Mouse (Mus musculus) liver, embryonic 12.5 days (tissue): ENCODE results near the gene Slc6a6. TPM values are rescaled to one million over a fixed set of nuclear protein-coding genes. Genes with fewer than 3 reads are reported as not detected.

Experiments used
- ATAC-seq: fragments of 200-750 bp; cut with Nextera tagmentation; 2 replicates; pipeline ENCODE4 v1.8.0; 2017; ENCODE audit warnings: moderate number of reproducible peaks, mild to moderate bottlenecking, moderate library complexity
- H3K27ac ChIP-seq: fragments of 300-500 bp; sonication (generic); 2 replicates; pipeline ENCODE4 v1.5.1; 2016; ENCODE audit warnings: mild to moderate bottlenecking
- H3K27me3 ChIP-seq: fragments of 300-500 bp; sonication (generic); replicated peaks from 2 replicates; pipeline ENCODE4 v1.6.1; 2016; ENCODE audit warnings: mild to moderate bottlenecking, moderate library complexity
- H3K36me3 ChIP-seq: fragments of 300-500 bp; sonication (generic); 2 replicates; pipeline ENCODE4 v1.6.1; 2016; ENCODE audit warnings: mild to moderate bottlenecking, moderate library complexity
- H3K4me1 ChIP-seq: fragments of 300-500 bp; sonication (generic); 2 replicates; pipeline ENCODE4 v1.6.1; 2016
- H3K4me2 ChIP-seq: fragments of 300-500 bp; sonication (generic); 2 replicates; pipeline ENCODE4 v1.6.1; 2016; ENCODE audit warnings: mild to moderate bottlenecking, moderate library complexity
- H3K4me3 ChIP-seq: fragments of 300-500 bp; sonication (generic); 2 replicates; pipeline ENCODE4 v1.5.1; 2016; ENCODE audit warnings: mild to moderate bottlenecking, moderate library complexity
- H3K9ac ChIP-seq: fragments of 300-500 bp; sonication (generic); 2 replicates; pipeline ENCODE4 v1.6.1; 2016; ENCODE audit warnings: mild to moderate bottlenecking, moderate library complexity
- H3K9me3 ChIP-seq: fragments of 300-500 bp; sonication (generic); replicated peaks from 2 replicates; pipeline ENCODE4 v1.6.1; 2016; ENCODE audit warnings: mild to moderate bottlenecking, moderate library complexity
- WGBS: fragments of 180-500 bp; shearing (Covaris S2); methylation state at CpG from one replicate; pipeline ENCODE4 v1.1.7; 2016; ENCODE audit not compliant: insufficient replicate concordance; 5-methylcytosine and 5-hydroxymethylcytosine counted together
- polyA plus RNA-seq: library from polyadenylated mRNA; unstranded; fragments of >200 nt; fragmentation: Nextera tagmentation; extraction: Ambion mirVana; gene quantifications from 2 replicates; pipeline ENCODE4 v1.2.1, GENCODE M21; 2016

Slc6a6 gene
- polyA plus RNA-seq, 1 experiment from 2014 or later: 24.9 TPM

DNA sequence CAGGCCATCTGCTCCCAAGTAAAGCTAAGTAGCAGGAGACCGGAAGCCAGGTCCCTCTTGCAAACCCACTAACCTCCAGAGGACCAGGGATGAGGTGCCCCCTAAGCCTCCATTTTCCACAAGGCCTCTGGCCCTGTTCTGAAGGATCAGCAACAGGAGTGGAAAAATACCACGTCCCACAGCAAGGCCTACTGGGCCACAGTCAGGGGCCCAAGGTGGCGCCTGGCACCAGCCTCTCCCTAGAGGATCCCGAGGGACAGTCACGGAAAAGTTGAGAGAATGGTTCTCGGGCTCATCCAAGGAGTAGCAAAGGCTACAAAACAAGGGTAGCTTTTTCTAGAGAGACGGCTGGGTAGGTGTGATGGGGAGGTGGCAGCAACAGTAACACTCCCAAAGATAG lies 53.6 kb downstream of the Slc6a6 start:
- 86% methylated on average over 7 of the region's 7 CpGs for WGBS
- no peak for ATAC-seq
- no peak overlapping the region for H3K27ac ChIP-seq

DNA sequence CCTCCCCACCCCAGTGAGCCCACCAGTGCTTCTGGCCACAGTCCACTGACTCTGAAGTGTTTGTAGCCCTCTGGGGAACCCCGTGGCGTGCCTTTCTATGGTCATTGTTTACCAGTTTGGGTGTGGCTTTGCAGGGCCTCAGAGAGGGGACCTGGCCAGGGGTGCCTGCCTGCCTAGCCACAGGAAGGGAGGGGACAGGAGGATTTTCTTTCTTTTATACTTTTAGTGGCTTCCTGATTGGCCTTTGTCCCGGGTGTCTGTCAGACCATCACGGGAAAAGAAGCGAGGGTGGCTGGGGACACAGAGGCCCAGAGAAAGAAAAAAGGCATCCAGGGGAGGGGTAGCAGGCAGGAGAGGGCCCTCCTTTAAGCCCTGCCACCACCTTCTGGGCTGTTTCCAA lies 54.2 kb downstream of the Slc6a6 start:
- Histone ChIP-seq H3K4me1 (peaks cover 11% of the 10 kb centered on the region), H3K4me2 (no peak overlapping the region), H3K27ac (no peak overlapping the region), H3K9me3 (no peaks in the 10 kb centered on the region), H3K27me3 (no peaks in the 10 kb centered on the region), H3K9ac (no peak overlapping the region), H3K36me3 (peaks cover 94% of the 10 kb centered on the region), H3K4me3 (no peak overlapping the region)
- 66% methylated on average over 5 of the region's 5 CpGs for WGBS
- ATAC-seq: no peak

More for the DNA sequence above, 53.6 kb downstream of the Slc6a6 start:
- H3K9me3 ChIP-seq: no peaks in the 10 kb centered on the region
- H3K4me2 ChIP-seq: no peak overlapping the region
- H3K27me3 ChIP-seq: no peaks in the 10 kb centered on the region
- H3K9ac ChIP-seq: no peak overlapping the region
- no peak overlapping the region for H3K4me3 ChIP-seq
- peaks cover 94% of the 10 kb centered on the region for H3K36me3 ChIP-seq
- peaks cover 11% of the 10 kb centered on the region for H3K4me1 ChIP-seq

DNA sequence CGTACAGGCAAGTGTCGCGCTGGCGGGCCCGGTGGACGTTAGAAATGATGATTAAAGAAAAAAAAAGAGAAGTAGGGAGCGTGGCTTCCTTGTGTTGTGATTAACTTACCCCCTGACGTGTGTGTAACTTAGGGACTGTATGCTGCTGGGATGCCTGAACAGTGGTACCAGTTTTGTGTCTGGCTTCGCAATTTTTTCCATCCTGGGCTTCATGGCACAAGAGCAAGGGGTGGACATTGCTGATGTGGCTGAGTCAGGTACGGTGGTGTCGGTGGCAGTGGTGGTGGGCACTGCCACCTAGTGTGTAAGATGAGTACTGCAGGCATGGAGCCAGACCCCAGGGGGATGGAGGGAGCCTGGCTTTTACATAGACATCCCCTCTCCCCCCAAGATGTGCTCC lies 57.2 kb downstream of the Slc6a6 start:
- Histone ChIP-seq H3K4me2 (no peak overlapping the region), H3K27me3 (no peaks in the 10 kb centered on the region), H3K4me1 (peaks cover 11% of the 10 kb centered on the region), H3K36me3 (peaks cover 89% of the 10 kb centered on the region), H3K4me3 (no peak overlapping the region), H3K9ac (no peak overlapping the region), H3K27ac (no peak overlapping the region), H3K9me3 (no peaks in the 10 kb centered on the region)
- 58% methylated on average over 11 of the region's 11 CpGs for WGBS
- ATAC-seq: peak; percentile 42; the same call in 1 of the 2 replicates

DNA sequence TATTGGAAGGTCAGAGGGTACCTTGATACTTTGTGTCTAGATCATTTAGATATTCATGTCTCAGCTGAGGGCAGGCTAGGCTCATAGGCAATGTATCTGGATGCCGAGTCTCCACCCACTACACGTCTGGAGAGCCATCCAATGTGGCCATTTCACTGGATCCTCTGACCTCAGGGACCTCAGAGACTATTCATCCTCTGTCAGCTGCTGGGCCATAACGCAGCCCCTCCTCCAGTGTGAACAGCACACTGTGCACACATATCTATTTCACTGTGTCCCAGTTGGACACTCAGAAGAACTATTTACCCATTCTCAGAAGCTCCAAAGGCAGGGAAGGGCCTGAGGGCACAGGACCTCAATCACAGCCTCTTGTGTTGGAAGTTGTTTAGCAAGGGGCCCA lies 58.6 kb downstream of the Slc6a6 start:
- H3K4me2 ChIP-seq: no peak overlapping the region
- H3K4me1 ChIP-seq: peaks cover 11% of the 10 kb centered on the region
- H3K4me3 ChIP-seq: no peak overlapping the region
- H3K9ac ChIP-seq: no peak overlapping the region
- peaks cover 89% of the 10 kb centered on the region for H3K36me3 ChIP-seq
- no peaks in the 10 kb centered on the region for H3K27me3 ChIP-seq
- no peak overlapping the region for H3K27ac ChIP-seq
- ATAC-seq: no peak
- no peaks in the 10 kb centered on the region for H3K9me3 ChIP-seq
- WGBS: 64% methylated on average over 3 of the region's 3 CpGs

DNA sequence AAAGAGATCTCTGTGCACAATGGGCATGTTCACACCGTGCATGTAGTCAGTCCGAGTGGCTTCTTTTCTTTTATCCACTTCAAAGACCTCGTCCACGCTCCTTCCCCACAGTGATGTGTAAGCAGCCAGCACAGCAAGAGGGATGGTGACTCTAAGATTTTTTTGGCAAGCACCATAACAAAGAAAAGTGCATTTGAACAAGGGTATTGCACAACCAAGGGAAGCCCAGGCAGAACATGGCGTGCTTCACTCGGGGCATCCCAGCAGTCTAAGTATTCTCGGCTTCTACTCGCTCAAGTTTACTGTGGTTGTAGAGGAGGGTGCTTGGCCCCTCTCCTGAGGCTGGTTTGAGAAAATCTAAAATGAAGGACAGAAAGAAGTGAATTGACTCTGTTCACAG lies 59.1 kb downstream of the Slc6a6 start:
- Histone ChIP-seq H3K4me1 (peaks cover 8% of the 10 kb centered on the region; the same call in 1 of the 2 replicates), H3K4me3 (no peak overlapping the region), H3K9me3 (no peaks in the 10 kb centered on the region), H3K9ac (no peak overlapping the region), H3K27ac (no peak overlapping the region), H3K36me3 (peaks cover 90% of the 10 kb centered on the region), H3K27me3 (no peaks in the 10 kb centered on the region), H3K4me2 (no peak overlapping the region)
- no peak for ATAC-seq
- WGBS: 80% methylated on average over 8 of the region's 8 CpGs

DNA sequence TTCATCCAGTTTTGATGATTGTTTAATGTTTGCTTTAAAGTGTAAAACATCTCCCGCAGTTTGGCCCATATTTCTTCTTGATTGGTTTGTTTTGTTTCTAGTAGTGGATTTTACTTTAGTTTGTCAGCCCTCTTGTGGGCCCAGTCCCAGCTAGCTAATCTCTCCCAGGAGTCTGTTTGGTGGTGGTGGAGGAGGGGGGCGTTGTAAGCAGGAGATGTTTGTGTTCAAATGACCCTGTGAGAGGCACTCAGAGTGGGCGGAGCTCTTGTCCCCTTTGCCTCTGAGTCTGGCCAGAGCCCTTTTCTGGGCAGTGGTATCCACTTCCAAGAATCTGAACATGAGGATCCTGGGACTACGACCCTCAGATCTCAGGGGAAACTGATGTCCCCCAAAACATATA lies 60.0 kb downstream of the Slc6a6 start:
- no peak overlapping the region for H3K27ac ChIP-seq
- no peaks in the 10 kb centered on the region for H3K27me3 ChIP-seq
- no peak overlapping the region for H3K4me2 ChIP-seq
- WGBS: 68% methylated on average over 4 of the region's 4 CpGs
- ATAC-seq: no peak
- peaks cover 90% of the 10 kb centered on the region for H3K36me3 ChIP-seq
- H3K9me3 ChIP-seq: no peaks in the 10 kb centered on the region
- no peaks in the 10 kb centered on the region for H3K4me1 ChIP-seq
- no peak overlapping the region for H3K4me3 ChIP-seq
- H3K9ac ChIP-seq: no peak overlapping the region

DNA sequence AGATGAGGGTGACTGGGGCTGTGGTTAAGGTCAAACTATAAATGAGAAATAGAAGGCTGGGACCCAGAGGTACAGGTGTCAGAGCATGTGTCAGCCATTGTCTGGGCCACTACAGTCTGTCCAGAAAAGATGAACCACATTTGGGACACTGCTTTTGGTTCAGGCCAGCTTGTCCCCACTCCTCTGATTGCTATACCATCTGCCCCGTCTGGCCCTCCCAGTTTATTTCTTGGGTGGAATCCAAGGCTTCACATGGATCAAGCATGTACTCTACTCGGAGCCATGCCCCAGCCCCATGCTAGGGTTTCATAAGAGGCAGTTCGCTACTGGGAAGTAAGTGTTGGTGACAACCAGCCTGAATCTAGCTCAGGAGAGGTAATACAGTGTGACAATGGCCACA lies 61.4 kb downstream of the Slc6a6 start:
- Histone ChIP-seq H3K27ac (no peak overlapping the region), H3K4me1 (no peaks in the 10 kb centered on the region), H3K4me3 (no peak overlapping the region), H3K27me3 (no peaks in the 10 kb centered on the region), H3K4me2 (no peak overlapping the region), H3K9me3 (no peaks in the 10 kb centered on the region), H3K9ac (no peak overlapping the region), H3K36me3 (peaks cover 88% of the 10 kb centered on the region)
- WGBS: 78% methylated on average over 3 of the region's 3 CpGs
- ATAC-seq: no peak

DNA sequence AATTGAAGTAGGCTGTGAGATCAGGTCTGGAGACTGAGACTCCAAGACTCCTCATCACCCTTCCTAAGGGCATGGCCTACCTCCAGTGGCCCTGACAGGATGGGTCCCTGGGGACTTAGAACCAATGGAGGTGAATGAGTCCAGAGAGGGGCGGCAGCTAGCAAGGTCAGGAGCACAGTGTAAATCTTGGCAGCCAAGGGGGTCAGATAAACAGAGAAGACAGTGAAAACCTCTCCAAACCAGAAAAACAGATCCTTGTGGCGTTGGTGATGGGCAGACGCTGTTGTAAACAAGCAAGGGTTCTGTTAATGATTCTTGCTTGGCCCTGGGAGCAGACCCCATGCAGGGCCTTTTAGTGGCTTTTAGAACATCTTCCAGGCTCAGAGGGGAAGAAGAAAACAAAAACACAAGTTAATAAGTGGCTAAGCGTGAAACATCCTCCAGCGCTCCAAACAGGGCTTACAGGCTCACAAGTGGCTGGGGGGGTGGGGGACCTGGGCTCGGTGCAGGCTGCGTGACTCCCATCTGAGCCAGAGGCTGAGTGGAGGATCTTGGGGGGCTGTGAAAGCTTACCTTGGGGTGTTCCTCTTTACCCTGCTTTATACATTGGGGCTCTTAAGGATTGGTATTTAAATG lies 62.2 kb downstream of the Slc6a6 start:
- Histone ChIP-seq H3K27ac (no peak overlapping the region), H3K9me3 (no peaks in the 10 kb centered on the region), H3K27me3 (no peaks in the 10 kb centered on the region), H3K4me3 (no peak overlapping the region), H3K36me3 (peaks cover 89% of the 10 kb centered on the region), H3K4me2 (no peak overlapping the region), H3K9ac (no peak overlapping the region), H3K4me1 (no peaks in the 10 kb centered on the region)
- no peak for ATAC-seq
- WGBS: 84% methylated on average over 7 of the region's 7 CpGs

DNA sequence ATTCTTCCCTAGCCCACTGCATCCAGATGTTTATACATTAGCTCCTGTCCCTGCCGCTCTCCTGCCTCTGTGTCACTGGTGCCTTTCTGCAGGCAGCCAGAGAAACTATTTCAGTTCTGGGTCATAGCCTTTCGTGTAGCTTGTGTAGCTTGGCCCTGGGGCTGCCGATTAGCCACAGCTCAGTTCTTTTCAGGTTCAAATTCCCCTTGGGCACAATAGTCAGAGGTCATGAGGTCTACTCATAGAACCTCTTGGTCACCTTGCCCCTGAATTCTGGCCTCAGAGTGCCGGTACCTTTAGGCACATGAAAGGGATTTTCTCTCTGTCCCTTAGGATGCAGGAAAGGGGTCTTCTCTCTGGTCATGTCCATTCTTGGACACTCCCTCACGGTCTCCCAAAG lies 62.9 kb downstream of the Slc6a6 start:
- H3K9me3 ChIP-seq: no peaks in the 10 kb centered on the region
- H3K27ac ChIP-seq: no peak overlapping the region
- H3K4me1 ChIP-seq: no peaks in the 10 kb centered on the region
- H3K4me3 ChIP-seq: no peak overlapping the region
- WGBS: 81% methylated on average over 5 of the region's 5 CpGs
- no peak for ATAC-seq
- no peak overlapping the region for H3K4me2 ChIP-seq
- H3K9ac ChIP-seq: no peak overlapping the region
- H3K27me3 ChIP-seq: no peaks in the 10 kb centered on the region
- peaks cover 90% of the 10 kb centered on the region for H3K36me3 ChIP-seq

DNA sequence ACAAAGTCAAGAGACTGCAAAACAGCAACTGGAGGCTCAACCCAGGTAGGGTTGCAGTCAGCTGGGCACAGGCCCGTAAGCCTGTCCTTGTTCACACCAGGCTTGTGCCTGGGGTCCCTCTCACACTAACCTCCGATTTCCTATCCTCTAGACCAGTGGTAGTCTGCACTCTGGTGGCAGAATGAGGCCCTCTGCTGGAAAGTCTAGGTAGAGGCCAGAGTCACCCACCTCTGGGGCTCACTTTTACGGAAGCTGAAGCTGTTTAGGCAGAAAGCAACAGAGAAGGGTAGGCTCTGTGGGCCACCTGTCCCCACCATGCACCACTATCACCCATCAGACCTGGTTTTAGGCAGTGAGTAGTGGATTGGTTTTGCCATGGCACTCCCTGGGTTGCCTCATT lies 67.1 kb downstream of the Slc6a6 start:
- H3K27ac ChIP-seq: no peak overlapping the region
- WGBS: 73% methylated on average over 3 of the region's 3 CpGs
- no peak for ATAC-seq
- H3K36me3 ChIP-seq: peaks cover 87% of the 10 kb centered on the region
- no peaks in the 10 kb centered on the region for H3K9me3 ChIP-seq
- no peak overlapping the region for H3K9ac ChIP-seq
- H3K4me1 ChIP-seq: no peaks in the 10 kb centered on the region; the same call in 1 of the 2 replicates
- H3K4me2 ChIP-seq: no peak overlapping the region
- H3K4me3 ChIP-seq: no peak overlapping the region
- H3K27me3 ChIP-seq: no peaks in the 10 kb centered on the region

DNA sequence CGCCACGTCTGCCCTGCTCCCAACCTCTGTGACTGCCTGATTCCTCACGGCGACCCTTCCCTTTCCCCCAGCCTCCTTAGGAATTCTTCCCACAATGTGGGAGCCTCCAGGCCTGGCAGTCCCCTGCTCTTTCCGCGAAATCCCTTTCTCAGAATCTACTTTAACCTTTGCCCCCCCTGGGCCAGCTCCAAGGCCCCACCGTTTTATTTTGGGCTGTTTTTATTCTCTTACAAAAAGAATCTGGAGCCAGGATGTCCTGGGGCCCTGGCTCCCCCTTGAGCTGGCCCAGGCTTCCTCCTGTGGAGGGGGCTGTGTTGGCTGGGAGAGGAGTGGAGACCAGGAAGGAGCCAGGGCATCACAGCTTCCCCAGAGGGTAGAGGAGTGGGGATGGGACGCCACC lies 69.0 kb downstream of the Slc6a6 start:
- H3K4me1 ChIP-seq: no peaks in the 10 kb centered on the region; the same call in 1 of the 2 replicates
- H3K9ac ChIP-seq: no peak overlapping the region
- H3K27me3 ChIP-seq: no peaks in the 10 kb centered on the region
- no peak overlapping the region for H3K4me3 ChIP-seq
- WGBS: 74% methylated on average over 8 of the region's 8 CpGs
- no peak overlapping the region for H3K4me2 ChIP-seq
- no peak for ATAC-seq
- peaks cover 86% of the 10 kb centered on the region for H3K36me3 ChIP-seq
- H3K9me3 ChIP-seq: no peaks in the 10 kb centered on the region
- H3K27ac ChIP-seq: 0 out of 2 replicates have a peak overlapping the region, but pooled peaks have one; percentile 4

DNA sequence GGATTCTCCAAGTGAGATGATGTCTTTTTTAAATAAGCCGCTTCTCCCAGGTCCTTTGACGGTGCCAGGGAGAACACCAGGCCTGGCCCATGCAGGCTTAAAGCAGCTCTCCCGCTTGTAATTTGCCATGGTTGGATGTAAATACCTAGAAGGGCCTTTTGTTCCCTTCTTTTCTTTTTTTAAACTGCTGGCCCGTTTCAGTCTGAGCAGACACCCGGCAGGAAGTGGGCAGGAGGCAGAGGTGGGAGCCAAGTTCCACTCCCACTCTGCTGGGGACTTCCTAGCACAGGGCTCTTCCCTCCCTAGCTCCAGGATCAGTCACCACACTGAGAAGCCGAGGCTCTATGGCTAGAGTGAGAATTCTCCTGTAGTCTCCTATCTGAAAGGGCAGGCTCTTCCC lies 70.2 kb downstream of the Slc6a6 start:
- no peak overlapping the region for H3K4me3 ChIP-seq
- H3K4me1 ChIP-seq: no peaks in the 10 kb centered on the region; the same call in 1 of the 2 replicates
- ATAC-seq: no peak
- H3K9ac ChIP-seq: no peak overlapping the region
- no peaks in the 10 kb centered on the region for H3K9me3 ChIP-seq
- H3K27ac ChIP-seq: no peak overlapping the region
- WGBS: 65% methylated on average over 6 of the region's 6 CpGs
- H3K27me3 ChIP-seq: no peaks in the 10 kb centered on the region
- peaks cover 79% of the 10 kb centered on the region for H3K36me3 ChIP-seq
- H3K4me2 ChIP-seq: no peak overlapping the region

DNA sequence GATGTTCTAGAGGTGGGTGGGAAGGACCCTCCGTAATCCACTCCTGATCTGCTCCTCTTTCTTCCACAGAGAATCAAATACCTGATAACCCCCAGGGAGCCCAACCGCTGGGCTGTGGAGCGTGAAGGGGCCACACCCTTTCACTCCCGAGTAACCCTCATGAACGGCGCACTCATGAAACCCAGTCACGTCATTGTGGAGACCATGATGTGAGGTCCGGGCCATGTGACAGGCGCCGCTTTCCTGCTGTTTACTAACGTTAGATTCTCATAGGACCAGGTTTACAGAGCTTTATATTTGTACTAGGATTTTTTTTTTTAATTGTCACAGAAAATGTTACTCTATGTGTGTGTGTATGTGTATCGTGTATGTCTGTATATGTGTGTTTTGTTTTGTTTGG lies 71.0 kb downstream of the Slc6a6 start:
- Histone ChIP-seq H3K4me2 (no peak overlapping the region), H3K4me1 (no peaks in the 10 kb centered on the region; the same call in 1 of the 2 replicates), H3K4me3 (no peak overlapping the region), H3K27me3 (no peaks in the 10 kb centered on the region), H3K9me3 (no peaks in the 10 kb centered on the region), H3K36me3 (peaks cover 74% of the 10 kb centered on the region), H3K27ac (no peak overlapping the region), H3K9ac (no peak overlapping the region)
- no peak for ATAC-seq
- WGBS: 79% methylated on average over 12 of the region's 12 CpGs
